Mouse (Mus musculus) common myeloid progenitor, adult 5-6 weeks (primary cell): ENCODE results near the gene Abhd14a. TPM values are rescaled to one million over a fixed set of nuclear protein-coding genes. Genes with fewer than 3 reads are reported as not detected.
"Not testable (repeated sequence)": the region's sequence is repeated elsewhere in the genome, so short reads cannot be mapped to it uniquely, and the experiment has no call there.

Source experiments
- ATAC-seq: replicated peaks from 2 replicates; pipeline ENCODE4 v1.8.0; 2016; ENCODE audit warnings: low read depth, mild to moderate bottlenecking, moderate TSS enrichment, inconsistent platforms; ENCODE audit not compliant: poor library complexity, severe bottlenecking
- total RNA-seq: library from RNA; stranded (forward); fragments of 200-1000, 187-1606 nt; gene quantifications from 2 replicates; pipeline ENCODE4 v1.2.3, GENCODE M21; 2017

Gene Abhd14a
- total RNA-seq = 22.0 and 28.9 TPM in 2 replicates

- peak; percentile 77 for ATAC-seq
Observed at GRCm38 (mm10) chr9:106447348-106447747, at the start of gene Abhd14a, which contains the start of gene Abhd14b. Gene Abhd14a (minus strand): TSS chr9:106447678. Gene Abhd14b (plus strand): TSS chr9:106447459.

- not testable (repeated sequence) for ATAC-seq
Observed at GRCm38 (mm10) chr9:106487602-106488001, 40.1 kb upstream of the Abhd14a start.

GRCm38 (mm10) chr9:106485076-106485475, 37.6 kb upstream of the Abhd14a start:
- no peak for ATAC-seq

- no peak for ATAC-seq
Observed at GRCm38 (mm10) chr9:106483606-106484005, 36.1 kb upstream of the Abhd14a start.

DNA sequence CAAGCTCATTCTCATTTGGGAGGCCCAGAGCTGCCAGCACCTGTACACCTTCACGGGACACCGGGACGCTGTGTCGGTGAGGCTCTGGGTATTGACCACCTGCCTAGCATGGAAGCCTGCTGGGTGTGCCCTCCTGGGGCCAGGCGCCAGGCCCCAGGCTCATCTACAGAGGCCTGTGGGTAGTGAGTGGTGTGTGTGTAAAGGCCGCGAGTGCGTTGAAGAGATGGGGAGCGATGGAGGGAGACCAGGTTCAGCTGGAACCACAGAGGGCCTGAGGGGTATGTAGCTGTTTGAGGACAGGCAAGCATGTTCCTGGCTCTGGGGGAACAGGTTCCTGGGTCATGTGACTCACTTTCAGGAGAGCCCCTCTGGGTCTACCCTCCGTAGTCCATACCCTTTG, 35.7 kb upstream of the Abhd14a start:
- no peak for ATAC-seq

DNA sequence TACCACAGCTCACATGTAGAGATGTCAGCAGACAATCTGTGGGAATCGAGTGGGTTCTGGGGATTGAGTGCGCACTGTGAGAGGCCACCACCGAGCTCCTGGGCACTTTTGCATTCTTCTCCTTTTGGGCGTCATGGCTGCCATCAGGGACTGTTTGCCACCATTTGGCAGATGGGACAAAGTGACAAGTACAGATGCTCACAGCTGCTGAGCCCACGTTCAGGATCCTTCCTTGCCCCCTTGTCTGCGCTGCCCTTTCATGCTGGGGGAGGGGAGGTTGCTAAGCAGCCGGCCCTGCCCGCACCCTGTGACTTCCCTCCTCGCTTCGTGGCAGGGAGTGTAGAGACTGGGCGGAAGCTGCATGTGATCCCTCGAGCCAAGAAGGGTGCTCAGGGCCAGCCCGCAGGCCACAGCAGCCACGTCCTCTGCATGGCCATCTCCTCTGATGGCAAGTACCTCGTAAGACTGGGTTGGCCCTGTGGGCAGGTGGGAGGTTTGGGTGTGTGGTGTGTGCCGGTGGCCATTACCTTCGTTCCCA, 35.2 kb upstream of the Abhd14a start:
- ATAC-seq = no peak

DNA sequence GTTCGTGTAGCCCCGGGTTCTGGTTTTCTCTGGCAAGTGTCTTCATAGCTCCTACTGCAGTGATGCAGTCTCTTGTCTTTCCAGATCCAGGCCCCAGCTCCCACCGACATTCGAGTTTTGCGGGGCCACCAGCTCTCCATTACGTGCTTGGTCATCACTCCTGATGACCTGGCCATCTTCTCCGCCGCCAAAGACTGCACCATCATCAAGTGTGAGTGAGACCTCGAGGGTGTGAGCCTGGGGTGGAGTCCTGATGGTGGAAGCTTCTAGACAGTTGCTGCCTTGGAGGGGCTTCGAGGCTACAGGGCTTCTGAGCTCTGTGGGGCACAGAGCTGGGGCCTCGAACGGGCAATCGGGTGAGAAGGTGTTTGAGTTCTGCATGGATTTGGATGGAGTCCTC, 34.2 kb upstream of the Abhd14a start:
- no peak for ATAC-seq

GRCm38 (mm10) chr9:106481075-106481474, 33.6 kb upstream of the Abhd14a start:
- peak; percentile 9; the same call in 1 of the 2 replicates for ATAC-seq

- ATAC-seq = no peak
Observed at GRCm38 (mm10) chr9:106480541-106480940, 33.1 kb upstream of the Abhd14a start.

- no peak for ATAC-seq
Observed at GRCm38 (mm10) chr9:106478101-106478500, 30.6 kb upstream of the Abhd14a start.

DNA sequence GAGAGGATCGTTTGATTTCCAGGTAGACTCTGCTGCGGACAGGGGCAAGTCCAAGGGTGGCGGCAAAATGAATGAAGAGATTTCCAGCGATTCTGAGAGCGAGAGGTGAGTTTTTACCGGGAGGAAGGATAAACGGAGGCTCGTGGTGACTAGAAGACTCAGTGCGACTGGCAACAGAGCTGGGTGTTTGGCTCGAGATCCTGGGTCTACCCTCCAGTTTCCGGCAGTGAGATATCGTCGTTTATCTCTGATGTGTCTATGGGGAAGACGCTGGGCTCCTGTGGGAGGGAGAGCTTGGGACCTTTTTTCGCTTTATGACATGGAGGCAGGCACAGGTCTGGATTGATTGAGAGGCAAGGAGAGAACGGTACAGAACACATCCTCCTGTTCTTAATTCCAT, 30.2 kb upstream of the Abhd14a start:
- ATAC-seq = no peak

DNA sequence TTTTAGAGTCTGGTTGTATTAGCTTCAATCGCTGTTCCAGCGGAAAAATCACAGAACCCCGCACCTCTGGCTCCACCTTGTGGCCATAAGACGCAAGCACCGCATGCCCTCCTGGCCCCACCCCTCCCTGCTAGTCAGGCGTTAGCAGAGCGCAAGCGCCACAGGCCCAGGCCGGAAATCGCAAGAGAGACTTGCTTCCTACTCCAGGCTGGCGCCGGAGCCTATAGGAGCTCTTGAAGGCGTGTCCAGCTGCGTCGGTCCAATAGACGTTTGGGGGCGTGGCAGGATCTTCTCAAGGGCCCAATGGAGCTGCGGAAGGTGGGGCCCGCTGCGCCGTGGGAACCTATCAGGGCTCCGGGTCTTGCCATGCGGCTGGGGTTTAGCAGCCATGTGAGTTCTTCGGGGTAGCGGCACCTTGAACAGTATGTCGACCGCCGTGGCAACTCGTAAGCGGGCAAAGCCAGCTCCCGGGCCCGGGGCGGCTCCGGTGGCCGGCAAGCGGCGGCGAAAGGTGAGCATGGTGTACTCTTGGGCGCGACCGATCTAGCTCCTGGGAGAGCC, 29.5 kb upstream of the Abhd14a start, which contains the start of gene Parp3:
Parp3 (minus strand) TSS at position 26 of the 561 bp plus-strand sequence.
- peak; percentile 89 for ATAC-seq

DNA sequence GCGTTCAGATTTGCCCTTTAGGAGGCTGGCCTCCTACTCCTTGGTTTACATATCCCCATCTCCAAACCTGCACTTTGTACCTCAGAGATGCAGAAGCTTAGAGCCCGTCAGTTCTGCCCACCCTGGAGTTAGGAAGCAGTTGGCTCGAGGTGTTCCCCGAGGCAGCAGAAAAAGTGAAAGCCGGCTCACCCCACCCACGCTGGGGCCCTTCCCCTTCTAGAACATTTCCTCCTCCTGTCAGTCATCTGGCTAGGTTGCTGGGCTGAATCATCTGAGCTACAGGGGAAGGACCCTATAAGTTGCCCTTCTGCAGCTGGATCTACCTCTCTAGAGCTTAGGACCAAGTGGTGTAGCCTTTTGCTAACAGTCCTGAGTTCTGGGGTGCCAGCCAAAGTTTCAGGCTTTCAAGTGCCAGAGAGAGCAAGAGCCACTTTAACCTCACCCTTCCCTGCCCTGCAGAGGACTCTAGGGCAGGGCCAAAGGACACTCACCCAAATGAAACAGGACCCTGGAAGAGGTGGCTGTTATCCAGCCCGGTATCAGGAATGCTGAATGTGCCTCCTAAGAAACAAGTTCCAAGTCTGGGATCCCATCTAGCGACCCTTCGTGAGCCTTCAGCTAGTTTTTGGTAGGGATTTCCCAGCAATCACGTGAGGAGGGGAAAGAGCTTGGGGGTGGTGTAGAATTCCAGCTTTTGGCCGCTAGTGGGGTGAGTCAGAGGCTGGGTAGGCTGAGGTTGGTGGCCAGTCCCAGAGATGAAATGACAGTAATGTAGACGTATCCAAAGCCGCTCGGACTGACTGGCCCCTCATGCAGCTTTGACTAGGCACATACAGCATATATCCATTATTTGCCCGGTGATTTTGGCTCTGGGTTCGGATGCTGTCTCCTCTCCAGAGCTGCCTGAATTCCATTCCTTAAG, 28.8 kb upstream of the Abhd14a start:
- peak; percentile 29 for ATAC-seq

- ATAC-seq = no peak
Observed at GRCm38 (mm10) chr9:106475663-106476001, 28.2 kb upstream of the Abhd14a start, which contains the start of gene Rrp9. Gene Rrp9 (plus strand): TSS chr9:106475963.

GRCm38 (mm10) chr9:106475046-106475445, 27.6 kb upstream of the Abhd14a start:
- ATAC-seq = no peak

- ATAC-seq = peak; percentile 31; the same call in 1 of the 2 replicates
Observed at GRCm38 (mm10) chr9:106474456-106474855, 27.0 kb upstream of the Abhd14a start.

GRCm38 (mm10) chr9:106473753-106474105, 26.3 kb upstream of the Abhd14a start:
- ATAC-seq = no peak

DNA sequence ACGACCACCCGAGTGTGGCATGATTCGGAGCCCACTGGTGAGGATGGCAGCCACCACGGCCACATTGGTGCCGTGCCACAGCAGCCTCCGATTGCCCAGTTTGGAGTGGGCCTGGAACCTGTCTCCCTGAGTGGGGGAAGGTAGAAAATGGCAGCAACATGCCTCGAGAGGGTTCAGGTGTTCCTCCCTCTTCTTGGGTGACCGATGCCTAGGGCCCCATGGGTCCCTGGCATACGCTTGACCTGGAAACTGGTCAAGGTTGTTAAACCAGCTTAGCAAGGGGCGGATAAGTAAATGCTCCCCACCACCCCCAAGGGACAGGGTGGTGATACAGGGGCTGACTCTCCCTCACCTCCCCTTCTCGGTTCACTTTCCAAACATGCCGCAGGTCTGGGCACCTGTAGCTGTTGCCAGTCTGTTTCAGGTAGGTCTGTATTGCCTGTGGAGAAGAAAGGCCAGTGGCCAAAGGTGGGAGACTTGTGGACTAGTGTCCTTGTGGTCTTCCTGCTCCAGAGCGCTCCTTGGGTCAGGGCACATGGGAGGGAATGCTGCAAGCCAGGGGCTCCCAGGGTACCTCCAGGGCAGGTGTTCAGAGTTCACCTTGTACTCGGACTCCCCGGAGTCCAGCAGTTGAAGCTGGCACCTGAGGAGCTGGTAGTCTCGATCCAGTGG, 25.7 kb upstream of the Abhd14a start:
- ATAC-seq = no peak

- ATAC-seq = no peak
Observed at GRCm38 (mm10) chr9:106472321-106472720, 24.8 kb upstream of the Abhd14a start.

- ATAC-seq = no peak
Observed at GRCm38 (mm10) chr9:106471892-106472291, 24.4 kb upstream of the Abhd14a start.
